Mouse (Mus musculus): ENCODE measurements at regions not wholly inside any gene's neighbourhood (a gene's known extent, or its start where the extent isn't known, plus 50 kb on each side); places are given as distances from the start of the nearest gene placed in this dataset.

DNA sequence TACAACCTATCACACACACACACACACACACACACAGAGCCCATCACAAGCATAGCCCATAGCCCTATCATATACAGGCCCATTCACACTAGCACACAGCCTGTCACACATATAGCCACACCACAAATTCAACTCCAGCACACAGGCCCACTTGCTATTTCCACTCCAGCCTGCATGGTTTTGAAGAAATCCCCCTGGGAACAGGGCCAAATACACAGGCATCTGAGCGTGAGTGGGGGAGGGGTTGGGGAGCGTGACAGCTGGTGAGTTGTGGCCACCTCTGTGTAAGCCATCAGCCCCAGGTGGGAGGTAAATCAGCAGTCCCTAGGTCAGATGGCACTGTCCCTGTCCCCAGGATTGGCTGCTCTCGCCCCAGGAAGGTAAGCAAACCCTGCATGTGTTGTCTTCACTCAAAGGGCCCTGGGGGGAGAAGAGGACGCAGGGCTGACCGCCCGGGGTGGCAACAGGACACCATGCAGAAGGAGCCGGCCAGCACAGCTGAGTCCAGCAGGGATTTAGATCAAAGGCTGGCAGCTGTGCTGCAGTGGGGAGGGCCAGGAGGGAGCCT is 153.6 kb upstream of the Gm3448 start:
- TF ChIP-seq CTCF (IDR thresholded peaks at IDR 0.05) (no peak), POLR2A (IDR thresholded peaks at IDR 0.05; ENCODE audit: insufficient read depth, low read depth, low read length) (no peak), EP300 (IDR thresholded peaks at IDR 0.05; ENCODE audit: insufficient read depth, low read depth, low read length) (no peak)

All from heart, adult 2 months (tissue).